Mouse (Mus musculus) adipocyte (in vitro differentiated cells): ENCODE measurements around the gene Osgep.
"Not testable (repeated sequence)": the region's sequence is repeated elsewhere in the genome, so short reads cannot be mapped to it uniquely, and the experiment has no call there.

Source experiments
- DNase-seq: peaks from one replicate; pipeline ENCODE4 v3.0.0-alpha.2; 2016; ENCODE audit warnings: low spot score

Gene Osgep

GRCm38 (mm10) chr14:50931493-50932020 is 6.9 kb upstream of the Osgep start:
- no peak for DNase-seq

GRCm38 (mm10) chr14:50930754-50931492 is 6.2 kb upstream of the Osgep start, which contains the start of the genes Pip4p1 and Pnp:
Gene Pip4p1, minus strand, starts transcription at chr14:50930856.
Gene Pnp, plus strand, starts transcription at chr14:50931082.
- peak; percentile 99 for DNase-seq

- no peak for DNase-seq
Observed at GRCm38 (mm10) chr14:50930377-50930753, 5.7 kb upstream of the Osgep start.

GRCm38 (mm10) chr14:50929951-50930350 is 5.3 kb upstream of the Osgep start:
- no peak for DNase-seq

GRCm38 (mm10) chr14:50927366-50927765 is 2.7 kb upstream of the Osgep start:
- DNase-seq = no peak

- DNase-seq = peak; percentile 48
Observed at GRCm38 (mm10) chr14:50925111-50925920, 623 bp upstream of the Osgep start.

- not testable (repeated sequence) for DNase-seq
Observed at GRCm38 (mm10) chr14:50923437-50923836, 1.3 kb downstream of the Osgep start.

GRCm38 (mm10) chr14:50911356-50911755 is 13.3 kb downstream of the Osgep start:
- no peak for DNase-seq

- DNase-seq = no peak
Observed at GRCm38 (mm10) chr14:50908126-50908525, 16.6 kb downstream of the Osgep start.

GRCm38 (mm10) chr14:50905327-50905726 is 19.4 kb downstream of the Osgep start:
- DNase-seq = not testable (repeated sequence)

- no peak for DNase-seq
Observed at GRCm38 (mm10) chr14:50904828-50905129, 19.9 kb downstream of the Osgep start.

- DNase-seq = no peak
Observed at GRCm38 (mm10) chr14:50903973-50904827, 20.5 kb downstream of the Osgep start.

GRCm38 (mm10) chr14:50897992-50898391 is 26.7 kb downstream of the Osgep start:
- not testable (repeated sequence) for DNase-seq

- DNase-seq = peak; percentile 48
Observed at GRCm38 (mm10) chr14:50897374-50897765, 27.3 kb downstream of the Osgep start, which contains the start of gene Klhl33. Gene Klhl33, minus strand, starts transcription at chr14:50897507.

GRCm38 (mm10) chr14:50896747-50897373 is 27.8 kb downstream of the Osgep start:
- DNase-seq = no peak

GRCm38 (mm10) chr14:50895985-50896746 is 28.5 kb downstream of the Osgep start:
- DNase-seq = peak; percentile 98

GRCm38 (mm10) chr14:50895407-50895806 is 29.3 kb downstream of the Osgep start:
- no peak for DNase-seq

GRCm38 (mm10) chr14:50892541-50893459 is 31.9 kb downstream of the Osgep start:
- peak; percentile 64 for DNase-seq

- no peak for DNase-seq
Observed at GRCm38 (mm10) chr14:50892091-50892490, 32.6 kb downstream of the Osgep start.

- no peak for DNase-seq
Observed at GRCm38 (mm10) chr14:50891621-50892020, 33.1 kb downstream of the Osgep start.
